Mouse (Mus musculus): ENCODE data around the gene Twf1. TPM values are rescaled to one million over a fixed set of nuclear protein-coding genes. Genes with fewer than 3 reads are reported as not detected.
A peak's percentile ranks its signal among the peaks of the same experiment; 100 is the strongest.

Twf1 gene
- 44.6 and 47.1 TPM in 2 replicates for polyA plus RNA-seq (2014; fragmentation: Nextera tagmentation; extraction: Ambion mirVana)

GRCm38 (mm10) chr15:94589219-94590075 is at the start of gene Twf1:
Gene Twf1, minus strand, starts transcription at chr15:94589889.
- WGBS, result under 1% methylated on average over 65 of the region's 70 CpGs
- Histone ChIP-seq H3K36me3 (ENCODE audit: control insufficient read depth, insufficient read depth, low read length) (peaks cover 23% of the 10 kb centered on the region), H3K4me1 (ENCODE audit: control insufficient read depth in 2 of 2, insufficient read depth in 2 of 2, low read length in 2 of 2) (peaks cover 0 to 11% of the 10 kb centered on the region in 2 experiments; a peak in 1 of 4 replicates), H3K27ac (replicated peaks in 1 of 2; ENCODE audit: control insufficient read depth in 1 of 2, insufficient read depth in 1 of 2, low read depth in 2 of 2, low read length in 2 of 2) (peak within 1 kb of the TSS; percentile 61 to 71), H3K9me3 (ENCODE audit: control insufficient read depth, low read length) (no peaks in the 10 kb centered on the region), H3K9ac (ENCODE audit: low read length) (peak within 1 kb of the TSS; percentile 96), H3K27me3 (ENCODE audit: control insufficient read depth, insufficient read depth, low read length) (no peaks in the 10 kb centered on the region), H3K4me2 (ENCODE audit: low read length) (peak within 1 kb of the TSS; percentile 79), H3K4me3 (ENCODE audit: control insufficient read depth in 1 of 2, insufficient read depth in 1 of 2, low read depth in 1 of 2, low read length in 2 of 2) (peak within 1 kb of the TSS; percentile 96 to 99)
- ATAC-seq (ENCODE audit: insufficient number of reproducible peaks, insufficient read depth, low FRiP score, low read depth), result peak; percentile 99

DNA sequence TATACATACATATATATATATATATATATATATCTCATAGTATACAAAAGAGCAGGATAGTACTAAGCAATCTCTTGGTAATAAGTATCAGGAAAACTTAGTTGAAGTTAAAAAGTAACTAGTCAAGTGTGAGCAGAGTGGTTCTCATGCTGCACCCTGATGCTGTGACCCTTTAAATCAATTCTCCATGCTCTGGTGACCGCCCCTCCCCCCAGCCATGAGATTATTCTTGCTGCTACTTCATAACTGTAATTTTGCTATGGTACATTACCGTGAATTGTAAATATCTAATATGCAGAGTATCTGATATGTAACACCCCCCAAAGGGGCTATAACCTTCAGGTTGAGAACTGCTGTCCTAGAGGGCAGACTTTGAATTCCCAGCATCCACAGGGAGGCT is 49.4 kb upstream of the Twf1 start:
- no peak overlapping the region for H3K4me3 ChIP-seq (ENCODE audit: control insufficient read depth in 1 of 2, insufficient read depth in 1 of 2, low read depth in 1 of 2, low read length in 2 of 2)
- no peak for ATAC-seq (ENCODE audit: insufficient number of reproducible peaks, insufficient read depth, low FRiP score, low read depth)
- H3K9ac ChIP-seq (ENCODE audit: low read length), result no peak overlapping the region
- WGBS, result 83% methylated on average over 2 of the region's 2 CpGs
- no peaks in the 10 kb centered on the region for H3K27me3 ChIP-seq (ENCODE audit: control insufficient read depth, insufficient read depth, low read length)
- no peaks in the 10 kb centered on the region for H3K9me3 ChIP-seq (ENCODE audit: control insufficient read depth, low read length)
- H3K4me1 ChIP-seq (ENCODE audit: control insufficient read depth in 2 of 2, insufficient read depth in 2 of 2, low read length in 2 of 2), result no peaks in the 10 kb centered on the region
- no peaks in the 10 kb centered on the region for H3K36me3 ChIP-seq (ENCODE audit: control insufficient read depth, insufficient read depth, low read length)
- no peak overlapping the region for H3K27ac ChIP-seq (replicated peaks in 1 of 2; ENCODE audit: control insufficient read depth in 1 of 2, insufficient read depth in 1 of 2, low read depth in 2 of 2, low read length in 2 of 2)
- H3K4me2 ChIP-seq (ENCODE audit: low read length), result no peak overlapping the region

GRCm38 (mm10) chr15:94638207-94638606 is 48.5 kb upstream of the Twf1 start:
- ATAC-seq (ENCODE audit: insufficient number of reproducible peaks, insufficient read depth, low FRiP score, low read depth), result no peak
- 68% methylated on average over 2 of the region's 2 CpGs for WGBS

DNA sequence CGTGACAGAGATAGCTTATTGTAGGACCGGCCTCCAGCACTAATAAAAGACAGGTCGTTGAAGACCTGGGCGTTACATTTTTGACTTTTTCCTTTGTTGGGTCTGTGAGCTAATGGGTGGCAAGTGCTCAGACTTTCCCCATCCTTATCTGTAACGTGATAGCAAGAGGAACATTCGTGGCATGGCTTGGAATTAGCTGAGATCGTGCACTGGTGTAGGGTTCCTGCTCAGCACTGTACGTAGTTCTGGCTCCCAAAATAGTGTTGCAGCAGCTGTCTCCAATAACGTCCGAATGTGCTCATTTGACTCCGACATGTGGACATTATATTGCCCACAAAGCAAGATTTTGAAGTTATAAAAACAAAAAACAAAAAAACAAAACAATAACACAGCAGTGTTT is 44.8 kb upstream of the Twf1 start:
- no peak for ATAC-seq (ENCODE audit: insufficient number of reproducible peaks, insufficient read depth, low FRiP score, low read depth)
- Histone ChIP-seq H3K36me3 (ENCODE audit: control insufficient read depth, insufficient read depth, low read length) (no peaks in the 10 kb centered on the region), H3K27me3 (ENCODE audit: control insufficient read depth, insufficient read depth, low read length) (peaks cover 11% of the 10 kb centered on the region), H3K4me2 (ENCODE audit: low read length) (no peak overlapping the region), H3K9me3 (ENCODE audit: control insufficient read depth, low read length) (no peaks in the 10 kb centered on the region), H3K4me1 (ENCODE audit: control insufficient read depth in 2 of 2, insufficient read depth in 2 of 2, low read length in 2 of 2) (no peaks in the 10 kb centered on the region), H3K27ac (replicated peaks in 1 of 2; ENCODE audit: control insufficient read depth in 1 of 2, insufficient read depth in 1 of 2, low read depth in 2 of 2, low read length in 2 of 2) (no peak overlapping the region), H3K9ac (ENCODE audit: low read length) (no peak overlapping the region), H3K4me3 (ENCODE audit: control insufficient read depth in 1 of 2, insufficient read depth in 1 of 2, low read depth in 1 of 2, low read length in 2 of 2) (no peak overlapping the region)
- WGBS, result 22% methylated on average over 11 of the region's 11 CpGs

More at GRCm38 (mm10) chr15:94638207-94638606, 48.5 kb upstream of the Twf1 start:
- Histone ChIP-seq H3K9ac (ENCODE audit: low read length) (no peak overlapping the region), H3K36me3 (ENCODE audit: control insufficient read depth, insufficient read depth, low read length) (no peaks in the 10 kb centered on the region), H3K4me3 (ENCODE audit: control insufficient read depth in 1 of 2, insufficient read depth in 1 of 2, low read depth in 1 of 2, low read length in 2 of 2) (no peak overlapping the region), H3K27ac (replicated peaks in 1 of 2; ENCODE audit: control insufficient read depth in 1 of 2, insufficient read depth in 1 of 2, low read depth in 2 of 2, low read length in 2 of 2) (no peak overlapping the region), H3K27me3 (ENCODE audit: control insufficient read depth, insufficient read depth, low read length) (no peaks in the 10 kb centered on the region), H3K4me1 (ENCODE audit: control insufficient read depth in 2 of 2, insufficient read depth in 2 of 2, low read length in 2 of 2) (no peaks in the 10 kb centered on the region), H3K9me3 (ENCODE audit: control insufficient read depth, low read length) (no peaks in the 10 kb centered on the region), H3K4me2 (ENCODE audit: low read length) (no peak overlapping the region)

DNA sequence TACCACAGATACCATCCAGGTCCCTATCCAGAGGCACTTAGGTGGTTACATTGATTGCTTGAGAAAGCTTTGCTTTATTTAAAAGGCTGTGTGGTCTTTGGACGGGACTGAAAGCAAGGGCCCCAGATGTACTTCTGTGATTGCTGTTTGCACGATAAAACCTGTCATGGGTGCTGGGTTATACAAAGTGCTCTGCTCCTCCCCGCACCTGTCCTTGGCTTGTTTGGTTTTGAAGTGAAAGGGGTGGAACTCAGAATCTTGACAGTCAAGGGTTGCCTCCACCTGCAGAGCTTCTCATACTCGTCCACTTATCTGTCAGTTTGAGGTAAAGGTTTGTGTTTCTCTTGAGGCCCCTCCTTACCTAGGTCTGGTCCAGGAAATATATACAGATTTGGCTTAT is 40.9 kb upstream of the Twf1 start:
- WGBS, result 74% methylated on average over 4 of the region's 4 CpGs
- H3K4me1 ChIP-seq (ENCODE audit: control insufficient read depth in 2 of 2, insufficient read depth in 2 of 2, low read length in 2 of 2), result no peaks in the 10 kb centered on the region; a peak in 1 of 4 replicates
- no peak for ATAC-seq (ENCODE audit: insufficient number of reproducible peaks, insufficient read depth, low FRiP score, low read depth)

GRCm38 (mm10) chr15:94628830-94629601 is 39.3 kb upstream of the Twf1 start, which contains the start of gene Tmem117:
Gene Tmem117, plus strand, starts transcription at chr15:94629232.
- H3K4me3 ChIP-seq (ENCODE audit: control insufficient read depth in 1 of 2, insufficient read depth in 1 of 2, low read depth in 1 of 2, low read length in 2 of 2), result peak within 1 kb of the TSS; percentile 62
- peaks cover 11% of the 10 kb centered on the region for H3K27me3 ChIP-seq (ENCODE audit: control insufficient read depth, insufficient read depth, low read length)
- peak within 1 kb of the TSS; percentile 97 for H3K4me2 ChIP-seq (ENCODE audit: low read length)
- peak; percentile 58; the same call in 1 of the 2 replicates for ATAC-seq (ENCODE audit: insufficient number of reproducible peaks, insufficient read depth, low FRiP score, low read depth)
- WGBS, result under 1% methylated on average over 62 of the region's 96 CpGs
- no peaks in the 10 kb centered on the region for H3K36me3 ChIP-seq (ENCODE audit: control insufficient read depth, insufficient read depth, low read length)
- H3K4me1 ChIP-seq (ENCODE audit: control insufficient read depth in 2 of 2, insufficient read depth in 2 of 2, low read length in 2 of 2), result no peaks in the 10 kb centered on the region; a peak in 1 of 4 replicates
- peak within 1 kb of the TSS; percentile 80 for H3K9ac ChIP-seq (ENCODE audit: low read length)
- no peak within 1 kb of the TSS for H3K27ac ChIP-seq (replicated peaks in 1 of 2; ENCODE audit: control insufficient read depth in 1 of 2, insufficient read depth in 1 of 2, low read depth in 2 of 2, low read length in 2 of 2)
- H3K9me3 ChIP-seq (ENCODE audit: control insufficient read depth, low read length), result no peaks in the 10 kb centered on the region

More for the DNA sequence above, 40.9 kb upstream of the Twf1 start:
- no peak overlapping the region for H3K27ac ChIP-seq (replicated peaks in 1 of 2; ENCODE audit: control insufficient read depth in 1 of 2, insufficient read depth in 1 of 2, low read depth in 2 of 2, low read length in 2 of 2)
- H3K4me3 ChIP-seq (ENCODE audit: control insufficient read depth in 1 of 2, insufficient read depth in 1 of 2, low read depth in 1 of 2, low read length in 2 of 2), result no peak overlapping the region
- H3K9ac ChIP-seq (ENCODE audit: low read length), result no peak overlapping the region
- no peaks in the 10 kb centered on the region for H3K9me3 ChIP-seq (ENCODE audit: control insufficient read depth, low read length)
- H3K36me3 ChIP-seq (ENCODE audit: control insufficient read depth, insufficient read depth, low read length), result no peaks in the 10 kb centered on the region
- H3K27me3 ChIP-seq (ENCODE audit: control insufficient read depth, insufficient read depth, low read length), result peaks cover 11% of the 10 kb centered on the region
- H3K4me2 ChIP-seq (ENCODE audit: low read length), result no peak overlapping the region

DNA sequence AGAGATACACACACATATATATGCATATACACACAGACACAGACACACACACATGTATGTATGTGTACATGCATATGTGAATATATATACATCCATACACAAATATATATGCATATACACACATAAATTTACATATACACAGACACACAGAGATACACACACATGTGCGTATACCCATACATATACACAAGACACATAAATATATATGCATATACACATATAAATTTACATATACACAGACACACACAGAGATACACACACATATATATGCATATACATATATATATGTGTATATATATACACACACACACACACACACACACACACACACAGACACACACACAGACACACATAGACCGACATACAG is 38.8 kb upstream of the Twf1 start:
- H3K4me2 ChIP-seq (ENCODE audit: low read length), result peak overlapping the region; percentile 97
- H3K4me3 ChIP-seq (ENCODE audit: control insufficient read depth in 1 of 2, insufficient read depth in 1 of 2, low read depth in 1 of 2, low read length in 2 of 2), result peak overlapping the region; percentile 62
- no peaks in the 10 kb centered on the region for H3K36me3 ChIP-seq (ENCODE audit: control insufficient read depth, insufficient read depth, low read length)
- 55% methylated on average over 2 of the region's 2 CpGs for WGBS
- no peak for ATAC-seq (ENCODE audit: insufficient number of reproducible peaks, insufficient read depth, low FRiP score, low read depth)
- H3K9ac ChIP-seq (ENCODE audit: low read length), result peak overlapping the region; percentile 80
- no peaks in the 10 kb centered on the region for H3K9me3 ChIP-seq (ENCODE audit: control insufficient read depth, low read length)
- H3K27ac ChIP-seq (replicated peaks in 1 of 2; ENCODE audit: control insufficient read depth in 1 of 2, insufficient read depth in 1 of 2, low read depth in 2 of 2, low read length in 2 of 2), result no peak overlapping the region
- peaks cover 11% of the 10 kb centered on the region for H3K27me3 ChIP-seq (ENCODE audit: control insufficient read depth, insufficient read depth, low read length)
- no peaks in the 10 kb centered on the region; a peak in 1 of 4 replicates for H3K4me1 ChIP-seq (ENCODE audit: control insufficient read depth in 2 of 2, insufficient read depth in 2 of 2, low read length in 2 of 2)

Data from heart, embryonic 14.5 days (tissue).